Mouse (Mus musculus) embryonic facial prominence, embryonic 12.5 days (tissue): Measurements from ENCODE around the gene Dclk3. TPM values are rescaled to one million over a fixed set of nuclear protein-coding genes. Genes with fewer than 3 reads are reported as not detected.
A peak's percentile ranks its signal among the peaks of the same experiment; 100 is the strongest.

ENCODE experiments used
- ATAC-seq: fragments of 200-750 bp; cut with Nextera tagmentation; 2 replicates; pipeline ENCODE4 v1.8.0; 2017; ENCODE audit not compliant: insufficient number of reproducible peaks, insufficient read depth, low FRiP score, low TSS enrichment
- H3K27ac ChIP-seq: fragments of 300-500 bp; sonication (generic); 2 replicates; pipeline ENCODE4 v1.5.1; 2016; ENCODE audit warnings: mild to moderate bottlenecking
- H3K27me3 ChIP-seq: fragments of 300-500 bp; sonication (generic); 2 replicates; pipeline ENCODE4 v1.6.1; 2016; ENCODE audit warnings: mild to moderate bottlenecking, moderate library complexity
- H3K36me3 ChIP-seq: fragments of 300-500 bp; sonication (generic); 2 replicates; pipeline ENCODE4 v1.6.1; 2016; ENCODE audit warnings: mild to moderate bottlenecking
- H3K4me1 ChIP-seq: fragments of 300-500 bp; sonication (generic); 2 replicates; pipeline ENCODE4 v1.6.1; 2016
- H3K4me2 ChIP-seq: fragments of 300-500 bp; sonication (generic); replicated peaks from 2 replicates; pipeline ENCODE4 v1.6.1; 2016; ENCODE audit warnings: mild to moderate bottlenecking, moderate library complexity
- H3K4me3 ChIP-seq: fragments of 300-500 bp; sonication (generic); 2 replicates; pipeline ENCODE4 v1.5.1; 2016; ENCODE audit warnings: mild to moderate bottlenecking
- H3K9ac ChIP-seq: fragments of 300-500 bp; sonication (generic); 2 replicates; pipeline ENCODE4 v1.6.1; 2016; ENCODE audit warnings: mild to moderate bottlenecking, moderate library complexity
- H3K9me3 ChIP-seq: fragments of 300-500 bp; sonication (generic); 2 replicates; pipeline ENCODE4 v1.6.1; 2016; ENCODE audit warnings: mild to moderate bottlenecking, moderate library complexity
- WGBS: fragments of 180-500 bp; shearing (Covaris S2); methylation state at CpG from one replicate; pipeline ENCODE4 v1.1.7; 2016; 5-methylcytosine and 5-hydroxymethylcytosine counted together
- polyA plus RNA-seq: library from polyadenylated mRNA; unstranded; fragments of >200 nt; fragmentation: Nextera tagmentation; extraction: Ambion mirVana; gene quantifications from 2 replicates; pipeline ENCODE4 v1.2.1, GENCODE M21; 2016

Gene Dclk3
- polyA plus RNA-seq, 1 experiment from 2014 or later: 2.9 TPM

GRCm38 (mm10) chr9:111495561-111495960 is 56.7 kb downstream of the Dclk3 start:
- ATAC-seq: no peak
- WGBS: under 1% methylated on average over 5 of the region's 5 CpGs
- H3K9ac ChIP-seq: no peak overlapping the region
- H3K4me2 ChIP-seq: no peak overlapping the region
- H3K36me3 ChIP-seq: no peaks in the 10 kb centered on the region
- no peak overlapping the region for H3K4me3 ChIP-seq
- 0 out of 2 replicates have a peak, but pooled peaks cover 10% of the 10 kb centered on the region for H3K27me3 ChIP-seq
- H3K9me3 ChIP-seq: no peaks in the 10 kb centered on the region
- no peak overlapping the region for H3K27ac ChIP-seq
- no peaks in the 10 kb centered on the region for H3K4me1 ChIP-seq

GRCm38 (mm10) chr9:111497074-111497811 is 58.4 kb downstream of the Dclk3 start:
- Histone ChIP-seq H3K4me2 (no peak overlapping the region), H3K27me3 (0 out of 2 replicates have a peak, but pooled peaks cover 3% of the 10 kb centered on the region), H3K9me3 (no peaks in the 10 kb centered on the region), H3K27ac (no peak overlapping the region), H3K36me3 (no peaks in the 10 kb centered on the region), H3K4me3 (no peak overlapping the region), H3K4me1 (no peaks in the 10 kb centered on the region), H3K9ac (no peak overlapping the region)
- 0 out of 2 replicates have a peak, but pooled peaks have one; percentile 56 for ATAC-seq
- 32% methylated on average over 9 of the region's 9 CpGs for WGBS

- H3K4me2 ChIP-seq: no peak overlapping the region
- H3K4me3 ChIP-seq: no peak overlapping the region
- 0 out of 2 replicates have a peak, but pooled peaks cover 3% of the 10 kb centered on the region for H3K27me3 ChIP-seq
- no peaks in the 10 kb centered on the region for H3K36me3 ChIP-seq
- no peaks in the 10 kb centered on the region for H3K9me3 ChIP-seq
- H3K9ac ChIP-seq: no peak overlapping the region
- no peak overlapping the region for H3K27ac ChIP-seq
- no peak for ATAC-seq
- WGBS: 78% methylated on average over 9 of the region's 9 CpGs
- H3K4me1 ChIP-seq: no peaks in the 10 kb centered on the region
These were observed 61.3 kb downstream of the Dclk3 start for GRCm38 (mm10) chr9:111500211-111500610.

- Histone ChIP-seq H3K4me3 (no peak overlapping the region), H3K9ac (no peak overlapping the region), H3K36me3 (no peaks in the 10 kb centered on the region), H3K4me1 (no peaks in the 10 kb centered on the region), H3K27me3 (no peaks in the 10 kb centered on the region), H3K9me3 (peaks cover 3% of the 10 kb centered on the region; the same call in 1 of the 2 replicates), H3K4me2 (no peak overlapping the region), H3K27ac (no peak overlapping the region)
- ATAC-seq: no peak
- 54% methylated on average over 3 of the region's 3 CpGs for WGBS
These were observed 67.2 kb downstream of the Dclk3 start for GRCm38 (mm10) chr9:111506075-111506474.

GRCm38 (mm10) chr9:111514586-111515473 is 75.9 kb downstream of the Dclk3 start:
- no peaks in the 10 kb centered on the region for H3K9me3 ChIP-seq
- H3K27ac ChIP-seq: no peak overlapping the region
- H3K4me3 ChIP-seq: no peak overlapping the region
- H3K4me2 ChIP-seq: no peak overlapping the region
- no peak overlapping the region for H3K9ac ChIP-seq
- no peaks in the 10 kb centered on the region for H3K4me1 ChIP-seq
- WGBS: 77% methylated on average over 15 of the region's 15 CpGs
- ATAC-seq: no peak
- H3K36me3 ChIP-seq: no peaks in the 10 kb centered on the region
- no peaks in the 10 kb centered on the region for H3K27me3 ChIP-seq

GRCm38 (mm10) chr9:111515536-111515935 is 76.7 kb downstream of the Dclk3 start:
- 78% methylated on average over 3 of the region's 3 CpGs for WGBS

GRCm38 (mm10) chr9:111522226-111522625 is 83.3 kb downstream of the Dclk3 start:
- Histone ChIP-seq H3K9me3 (no peaks in the 10 kb centered on the region), H3K4me1 (no peaks in the 10 kb centered on the region), H3K4me2 (no peak overlapping the region), H3K4me3 (no peak overlapping the region), H3K27me3 (no peaks in the 10 kb centered on the region), H3K36me3 (no peaks in the 10 kb centered on the region), H3K9ac (no peak overlapping the region), H3K27ac (no peak overlapping the region)
- WGBS: 89% methylated on average over 7 of the region's 7 CpGs
- ATAC-seq: no peak

More at GRCm38 (mm10) chr9:111515536-111515935, 76.7 kb downstream of the Dclk3 start:
- Histone ChIP-seq H3K4me2 (no peak overlapping the region), H3K4me3 (no peak overlapping the region), H3K9me3 (no peaks in the 10 kb centered on the region), H3K9ac (no peak overlapping the region), H3K36me3 (no peaks in the 10 kb centered on the region), H3K27ac (no peak overlapping the region), H3K27me3 (no peaks in the 10 kb centered on the region), H3K4me1 (no peaks in the 10 kb centered on the region)
- ATAC-seq: no peak

- H3K4me3 ChIP-seq: no peak overlapping the region
- WGBS: 90% methylated on average over 11 of the region's 11 CpGs
- no peak overlapping the region for H3K9ac ChIP-seq
- no peak overlapping the region for H3K27ac ChIP-seq
- no peak overlapping the region for H3K4me2 ChIP-seq
- no peaks in the 10 kb centered on the region for H3K4me1 ChIP-seq
- H3K9me3 ChIP-seq: no peaks in the 10 kb centered on the region
- no peaks in the 10 kb centered on the region for H3K27me3 ChIP-seq
- no peak for ATAC-seq
- no peaks in the 10 kb centered on the region for H3K36me3 ChIP-seq
These were observed 84.2 kb downstream of the Dclk3 start for GRCm38 (mm10) chr9:111523111-111523510.

- no peak for ATAC-seq
- H3K27ac ChIP-seq: no peak overlapping the region
- no peak overlapping the region for H3K9ac ChIP-seq
- WGBS: 86% methylated on average over 3 of the region's 3 CpGs
- H3K36me3 ChIP-seq: no peaks in the 10 kb centered on the region
- no peak overlapping the region for H3K4me2 ChIP-seq
- no peaks in the 10 kb centered on the region for H3K4me1 ChIP-seq
- H3K4me3 ChIP-seq: no peak overlapping the region
- no peaks in the 10 kb centered on the region for H3K27me3 ChIP-seq
- no peaks in the 10 kb centered on the region for H3K9me3 ChIP-seq
These were observed 85.0 kb downstream of the Dclk3 start for GRCm38 (mm10) chr9:111523871-111524270.

GRCm38 (mm10) chr9:111534744-111535423 is 96.0 kb downstream of the Dclk3 start:
- Histone ChIP-seq H3K9me3 (no peaks in the 10 kb centered on the region), H3K4me2 (no peak overlapping the region), H3K4me1 (no peaks in the 10 kb centered on the region), H3K4me3 (no peak overlapping the region), H3K27ac (no peak overlapping the region), H3K27me3 (no peaks in the 10 kb centered on the region), H3K36me3 (no peaks in the 10 kb centered on the region), H3K9ac (no peak overlapping the region)
- ATAC-seq: no peak
- WGBS: 83% methylated on average over 7 of the region's 7 CpGs

GRCm38 (mm10) chr9:111535445-111536064 is 96.7 kb downstream of the Dclk3 start:
- no peak for ATAC-seq
- H3K27ac ChIP-seq: no peak overlapping the region
- WGBS: 87% methylated on average over 8 of the region's 8 CpGs

More at GRCm38 (mm10) chr9:111535445-111536064, 96.7 kb downstream of the Dclk3 start:
- Histone ChIP-seq H3K36me3 (no peaks in the 10 kb centered on the region), H3K4me3 (no peak overlapping the region), H3K27me3 (no peaks in the 10 kb centered on the region), H3K9me3 (no peaks in the 10 kb centered on the region), H3K4me2 (no peak overlapping the region), H3K9ac (no peak overlapping the region), H3K4me1 (no peaks in the 10 kb centered on the region)
